Mouse (Mus musculus): ENCODE results near the gene Alkbh3. TPM values are rescaled to one million over a fixed set of nuclear protein-coding genes. Genes with fewer than 3 reads are reported as not detected.
A peak's percentile ranks its signal among the peaks of the same experiment; 100 is the strongest.

Gene Alkbh3
- polyA plus RNA-seq, 1 experiment from 2014 or later: 77.8 TPM

DNA sequence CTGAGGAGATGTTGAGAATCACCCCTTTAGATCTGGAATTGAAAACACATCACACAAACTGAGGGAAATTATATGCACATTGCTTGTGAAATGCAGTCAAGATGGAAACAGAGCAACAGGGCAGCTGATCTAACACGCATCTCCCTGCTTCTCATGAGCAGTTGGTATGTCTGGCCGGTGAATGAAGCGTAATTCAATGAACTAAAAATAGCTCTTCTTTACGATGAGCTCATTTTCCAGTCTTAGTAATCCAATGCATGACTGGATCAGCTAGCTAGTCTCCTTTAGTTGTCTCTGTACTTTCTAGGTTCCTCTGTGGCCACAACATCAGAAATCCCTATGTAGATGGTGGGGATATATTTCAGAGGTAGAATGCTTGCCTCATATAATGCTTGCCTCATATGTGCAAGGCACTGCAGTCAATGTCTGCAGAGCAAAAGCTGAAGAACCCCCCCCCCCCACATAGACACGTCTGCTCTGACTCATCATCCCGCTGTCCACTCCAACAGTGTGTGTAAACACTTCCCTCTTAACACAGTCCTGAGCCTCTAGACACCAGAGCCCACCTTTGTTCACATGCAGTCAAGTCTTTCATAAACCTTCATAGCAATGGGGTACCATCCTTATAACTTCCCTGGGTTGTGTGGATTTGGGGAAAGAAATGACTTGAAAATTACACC is 34.9 kb upstream of the Alkbh3 start:
- peaks cover 10% of the 10 kb centered on the region; the same call in 1 of the 2 replicates for H3K4me1 ChIP-seq (ENCODE audit: control insufficient read depth, insufficient read depth, low read length)
- no peak overlapping the region for H3K4me2 ChIP-seq (ENCODE audit: low read depth, low read length)
- H3K27ac ChIP-seq (ENCODE audit: low read length): no peak overlapping the region
- H3K4me3 ChIP-seq (ENCODE audit: low read length): no peak overlapping the region
- ATAC-seq: peak; percentile 32; the same call in 1 of the 2 replicates
- WGBS: 36% methylated on average over 6 of the region's 6 CpGs
- no peaks in the 10 kb centered on the region for H3K27me3 ChIP-seq (replicated peaks; ENCODE audit: control insufficient read depth, insufficient read depth, low read length)
- no peaks in the 10 kb centered on the region for H3K36me3 ChIP-seq (ENCODE audit: control insufficient read depth, insufficient read depth, low read length)
- no peak overlapping the region for H3K9ac ChIP-seq (ENCODE audit: low read depth, low read length)
- no peaks in the 10 kb centered on the region for H3K9me3 ChIP-seq (ENCODE audit: control insufficient read depth, low read length)

DNA sequence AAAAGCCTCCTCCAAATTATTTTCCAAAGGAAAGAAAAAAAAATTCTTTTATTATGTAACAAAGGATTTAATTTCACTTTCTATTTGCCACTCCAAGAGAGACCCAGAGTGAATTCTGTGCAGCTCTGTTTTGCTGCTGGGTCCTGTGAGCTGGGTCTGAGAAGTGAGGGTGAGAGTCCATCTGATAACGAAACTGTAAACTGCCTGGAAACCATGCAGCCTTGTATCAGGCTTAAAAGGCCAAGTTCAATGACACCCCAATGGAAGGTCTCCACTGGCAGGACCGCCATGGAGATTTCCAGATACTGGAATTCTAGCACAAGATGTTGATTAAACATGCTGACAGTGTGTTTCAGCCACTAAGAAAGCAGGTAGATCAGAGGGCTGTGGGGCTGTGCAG is 33.6 kb upstream of the Alkbh3 start:
- Histone ChIP-seq H3K36me3 (ENCODE audit: control insufficient read depth, insufficient read depth, low read length) (no peaks in the 10 kb centered on the region), H3K27me3 (replicated peaks; ENCODE audit: control insufficient read depth, insufficient read depth, low read length) (no peaks in the 10 kb centered on the region), H3K4me3 (ENCODE audit: low read length) (no peak overlapping the region), H3K4me1 (ENCODE audit: control insufficient read depth, insufficient read depth, low read length) (peaks cover 8% of the 10 kb centered on the region; the same call in 1 of the 2 replicates), H3K9me3 (ENCODE audit: control insufficient read depth, low read length) (no peaks in the 10 kb centered on the region), H3K9ac (ENCODE audit: low read depth, low read length) (no peak overlapping the region), H3K4me2 (ENCODE audit: low read depth, low read length) (no peak overlapping the region), H3K27ac (ENCODE audit: low read length) (no peak overlapping the region)
- ATAC-seq: peak; percentile 86
- WGBS: 73% methylated on average over 2 of the region's 2 CpGs

DNA sequence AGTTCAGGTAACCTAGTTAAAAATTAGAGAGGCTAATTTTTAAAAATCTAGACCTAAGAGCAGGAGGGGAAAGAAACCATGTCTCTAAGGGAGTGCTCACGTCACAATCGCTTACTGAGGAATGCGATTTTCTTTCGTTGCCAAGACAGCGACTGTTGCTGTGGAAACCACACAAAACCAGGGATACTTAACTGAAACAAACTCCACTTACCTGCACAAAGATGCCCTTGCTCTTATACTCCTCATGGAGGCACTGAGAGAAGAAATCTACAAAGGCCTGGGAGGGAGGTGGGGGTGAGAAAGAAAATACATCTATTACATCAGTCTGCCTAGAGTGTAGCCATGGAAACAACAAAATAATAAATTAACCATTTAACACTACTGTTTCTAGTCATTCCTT is 33.1 kb upstream of the Alkbh3 start:
- Histone ChIP-seq H3K36me3 (ENCODE audit: control insufficient read depth, insufficient read depth, low read length) (no peaks in the 10 kb centered on the region), H3K4me2 (ENCODE audit: low read depth, low read length) (no peak overlapping the region), H3K27ac (ENCODE audit: low read length) (no peak overlapping the region), H3K27me3 (replicated peaks; ENCODE audit: control insufficient read depth, insufficient read depth, low read length) (no peaks in the 10 kb centered on the region), H3K4me3 (ENCODE audit: low read length) (no peak overlapping the region), H3K4me1 (ENCODE audit: control insufficient read depth, insufficient read depth, low read length) (peaks cover 8% of the 10 kb centered on the region; the same call in 1 of the 2 replicates), H3K9me3 (ENCODE audit: control insufficient read depth, low read length) (no peaks in the 10 kb centered on the region), H3K9ac (ENCODE audit: low read depth, low read length) (no peak overlapping the region)
- 52% methylated on average over 5 of the region's 5 CpGs for WGBS
- no peak for ATAC-seq

DNA sequence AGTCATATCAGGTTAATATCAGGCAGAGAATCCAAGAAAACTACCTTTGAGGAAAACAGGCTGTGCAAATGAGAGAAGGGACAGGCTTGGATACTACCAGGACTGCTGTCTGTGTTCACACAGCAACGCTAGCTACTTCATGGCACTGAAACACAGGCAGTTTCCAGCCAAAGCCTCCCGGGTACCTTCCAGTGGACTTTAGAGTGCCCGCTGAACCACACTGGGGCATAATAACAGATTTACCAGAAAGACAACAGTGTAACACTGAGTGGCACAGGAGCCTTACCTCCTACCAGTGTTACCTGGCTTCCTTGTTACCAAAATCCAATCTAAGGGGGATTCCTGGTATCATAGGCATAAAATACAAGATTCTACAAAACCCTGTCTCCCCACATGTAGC is 31.9 kb upstream of the Alkbh3 start:
- H3K4me2 ChIP-seq (ENCODE audit: low read depth, low read length): no peak overlapping the region
- H3K36me3 ChIP-seq (ENCODE audit: control insufficient read depth, insufficient read depth, low read length): no peaks in the 10 kb centered on the region
- ATAC-seq: no peak
- no peak overlapping the region for H3K27ac ChIP-seq (ENCODE audit: low read length)
- H3K4me1 ChIP-seq (ENCODE audit: control insufficient read depth, insufficient read depth, low read length): peaks cover 8% of the 10 kb centered on the region; the same call in 1 of the 2 replicates
- no peak overlapping the region for H3K4me3 ChIP-seq (ENCODE audit: low read length)
- no peak overlapping the region for H3K9ac ChIP-seq (ENCODE audit: low read depth, low read length)
- H3K27me3 ChIP-seq (replicated peaks; ENCODE audit: control insufficient read depth, insufficient read depth, low read length): no peaks in the 10 kb centered on the region
- no peaks in the 10 kb centered on the region for H3K9me3 ChIP-seq (ENCODE audit: control insufficient read depth, low read length)
- 95% methylated on average over 3 of the region's 3 CpGs for WGBS

DNA sequence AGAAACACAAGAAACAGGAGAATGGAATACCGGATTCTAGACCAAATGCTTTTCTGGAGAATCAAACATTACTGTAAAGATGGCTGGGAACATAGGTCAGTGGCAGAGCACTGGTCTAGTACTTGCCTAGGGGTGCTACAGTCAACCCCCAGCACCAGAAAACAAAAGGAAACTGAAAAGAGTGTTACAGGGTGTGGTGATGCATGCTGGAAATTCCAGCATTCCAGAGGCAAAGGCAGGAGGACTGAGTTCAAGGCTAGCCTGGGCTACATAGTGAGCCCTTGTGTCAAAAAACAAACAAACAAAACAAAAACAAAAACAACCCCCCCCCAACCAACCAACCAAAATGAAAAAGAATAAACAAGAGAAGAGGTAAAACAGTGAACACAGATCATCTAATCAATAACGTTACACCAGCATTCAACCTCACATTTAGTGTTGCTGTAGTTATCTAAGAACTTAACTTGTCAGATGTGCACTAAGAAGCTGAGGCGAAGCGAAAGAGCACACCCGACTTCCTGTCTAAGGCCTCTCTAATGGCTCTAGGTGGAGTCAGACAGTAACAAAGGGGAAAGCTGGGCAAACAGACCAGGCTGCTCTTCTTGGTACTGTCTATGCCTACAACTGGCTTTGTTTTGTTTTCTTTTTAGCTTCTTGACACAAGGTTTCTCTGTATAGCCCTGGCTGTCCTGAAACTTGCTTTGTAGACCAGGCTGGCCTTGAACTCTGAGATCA is 30.0 kb upstream of the Alkbh3 start:
- H3K9ac ChIP-seq (ENCODE audit: low read depth, low read length): no peak overlapping the region
- H3K9me3 ChIP-seq (ENCODE audit: control insufficient read depth, low read length): no peaks in the 10 kb centered on the region
- H3K27me3 ChIP-seq (replicated peaks; ENCODE audit: control insufficient read depth, insufficient read depth, low read length): no peaks in the 10 kb centered on the region
- no peak overlapping the region for H3K4me3 ChIP-seq (ENCODE audit: low read length)
- no peak overlapping the region for H3K27ac ChIP-seq (ENCODE audit: low read length)
- WGBS: 83% methylated on average over 5 of the region's 5 CpGs
- H3K4me2 ChIP-seq (ENCODE audit: low read depth, low read length): no peak overlapping the region
- no peak for ATAC-seq
- no peaks in the 10 kb centered on the region for H3K36me3 ChIP-seq (ENCODE audit: control insufficient read depth, insufficient read depth, low read length)
- peaks cover 5% of the 10 kb centered on the region; the same call in 1 of the 2 replicates for H3K4me1 ChIP-seq (ENCODE audit: control insufficient read depth, insufficient read depth, low read length)

DNA sequence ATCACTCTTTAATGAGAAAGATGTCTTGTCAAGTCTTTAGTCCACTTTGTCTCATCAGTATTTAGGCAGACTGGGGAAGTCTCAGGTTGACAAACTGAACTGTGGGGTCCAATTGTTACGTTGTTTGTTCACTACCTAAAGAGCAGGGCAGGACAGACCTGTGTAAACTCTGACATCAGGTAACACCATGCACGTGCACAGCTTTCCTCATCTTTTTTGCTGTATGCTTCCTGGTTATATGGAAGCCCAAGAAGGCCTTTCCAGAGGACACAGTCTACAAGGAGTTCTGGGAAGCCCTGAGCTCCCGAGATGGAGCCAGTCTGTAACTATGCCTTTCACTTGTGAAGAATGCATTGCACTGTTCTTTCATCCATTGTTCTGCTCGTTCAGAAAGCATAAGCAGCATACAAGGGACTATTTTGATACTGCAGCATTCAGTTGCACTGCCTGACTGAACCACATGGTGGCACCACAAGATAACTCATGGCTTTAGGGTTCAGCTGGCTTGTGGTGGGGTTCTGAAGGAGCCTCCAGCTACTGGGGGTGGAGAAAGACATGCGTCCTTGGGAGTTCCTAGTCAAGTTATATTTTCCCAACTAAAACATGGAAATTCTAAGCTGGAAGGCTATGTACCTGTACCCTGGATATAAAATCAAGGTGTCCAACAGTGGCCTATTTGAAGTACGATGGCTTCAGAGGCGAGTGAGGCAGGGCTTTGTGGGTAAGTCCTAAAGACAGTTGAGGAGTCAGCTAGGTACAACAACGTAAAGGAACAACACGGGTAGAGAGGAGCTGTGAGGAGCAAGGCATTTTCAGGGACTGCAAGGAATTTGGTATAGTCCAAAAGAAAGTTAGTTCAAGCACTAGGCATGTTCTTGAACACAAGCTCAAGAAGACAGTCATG is 25.1 kb upstream of the Alkbh3 start:
- Histone ChIP-seq H3K4me2 (ENCODE audit: low read depth, low read length) (no peak overlapping the region), H3K27me3 (replicated peaks; ENCODE audit: control insufficient read depth, insufficient read depth, low read length) (no peaks in the 10 kb centered on the region), H3K36me3 (ENCODE audit: control insufficient read depth, insufficient read depth, low read length) (no peaks in the 10 kb centered on the region), H3K9ac (ENCODE audit: low read depth, low read length) (no peak overlapping the region), H3K4me1 (ENCODE audit: control insufficient read depth, insufficient read depth, low read length) (no peaks in the 10 kb centered on the region), H3K4me3 (ENCODE audit: low read length) (no peak overlapping the region), H3K27ac (ENCODE audit: low read length) (no peak overlapping the region), H3K9me3 (ENCODE audit: control insufficient read depth, low read length) (no peaks in the 10 kb centered on the region)
- ATAC-seq: peak; percentile 50; the same call in 1 of the 2 replicates
- WGBS: 69% methylated on average over 9 of the region's 9 CpGs

DNA sequence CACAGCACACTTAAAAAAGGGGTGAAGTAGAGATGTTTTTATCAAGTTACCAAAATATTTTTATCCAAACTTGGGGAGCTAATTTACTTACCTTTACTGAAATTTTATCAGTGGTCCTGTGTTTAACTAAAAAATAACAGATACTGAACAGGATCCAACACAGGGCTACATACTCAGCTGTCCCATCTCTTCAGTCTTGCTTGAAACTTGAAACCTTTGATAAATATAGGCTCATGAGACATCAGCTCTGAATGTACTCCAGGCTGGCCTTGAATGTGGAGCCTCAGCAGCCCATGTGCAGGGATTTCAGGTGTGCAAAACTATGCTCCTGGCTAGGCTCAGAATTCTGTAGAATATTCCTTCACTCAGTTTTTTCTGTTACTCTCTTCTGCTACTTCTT is 20.0 kb upstream of the Alkbh3 start:
- H3K4me2 ChIP-seq (ENCODE audit: low read depth, low read length): no peak overlapping the region
- ATAC-seq: no peak

DNA sequence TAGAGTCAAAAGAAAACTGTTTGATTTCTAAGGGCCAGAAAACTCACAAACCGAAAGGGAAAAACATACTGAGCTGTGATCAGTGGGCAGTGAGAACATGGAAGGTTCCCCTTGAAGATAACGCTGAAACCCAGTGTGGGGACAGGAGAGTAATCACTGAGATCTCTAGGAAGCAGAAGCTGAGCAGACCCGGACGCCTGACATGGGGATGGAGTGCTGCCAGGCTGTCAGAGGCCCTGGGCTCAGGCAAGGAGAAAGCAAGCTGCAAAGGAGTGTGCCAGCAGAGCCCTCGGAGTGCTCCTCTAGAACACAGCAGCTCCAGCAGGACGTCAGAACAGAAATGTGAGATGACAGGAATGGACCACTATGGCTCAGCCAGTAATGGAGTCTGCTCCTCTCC is 14.0 kb upstream of the Alkbh3 start:
- Histone ChIP-seq H3K4me1 (ENCODE audit: control insufficient read depth, insufficient read depth, low read length) (no peaks in the 10 kb centered on the region), H3K9me3 (ENCODE audit: control insufficient read depth, low read length) (no peaks in the 10 kb centered on the region), H3K27me3 (replicated peaks; ENCODE audit: control insufficient read depth, insufficient read depth, low read length) (no peaks in the 10 kb centered on the region), H3K4me3 (ENCODE audit: low read length) (no peak overlapping the region), H3K36me3 (ENCODE audit: control insufficient read depth, insufficient read depth, low read length) (no peaks in the 10 kb centered on the region), H3K27ac (ENCODE audit: low read length) (no peak overlapping the region), H3K9ac (ENCODE audit: low read depth, low read length) (no peak overlapping the region), H3K4me2 (ENCODE audit: low read depth, low read length) (no peak overlapping the region)
- 53% methylated on average over 6 of the region's 6 CpGs for WGBS
- ATAC-seq: no peak

More for the DNA sequence above, 20.0 kb upstream of the Alkbh3 start:
- H3K9me3 ChIP-seq (ENCODE audit: control insufficient read depth, low read length): no peaks in the 10 kb centered on the region
- no peak overlapping the region for H3K4me3 ChIP-seq (ENCODE audit: low read length)
- H3K9ac ChIP-seq (ENCODE audit: low read depth, low read length): no peak overlapping the region
- no peaks in the 10 kb centered on the region for H3K4me1 ChIP-seq (ENCODE audit: control insufficient read depth, insufficient read depth, low read length)
- H3K27me3 ChIP-seq (replicated peaks; ENCODE audit: control insufficient read depth, insufficient read depth, low read length): no peaks in the 10 kb centered on the region
- H3K27ac ChIP-seq (ENCODE audit: low read length): no peak overlapping the region
- no peaks in the 10 kb centered on the region for H3K36me3 ChIP-seq (ENCODE audit: control insufficient read depth, insufficient read depth, low read length)

DNA sequence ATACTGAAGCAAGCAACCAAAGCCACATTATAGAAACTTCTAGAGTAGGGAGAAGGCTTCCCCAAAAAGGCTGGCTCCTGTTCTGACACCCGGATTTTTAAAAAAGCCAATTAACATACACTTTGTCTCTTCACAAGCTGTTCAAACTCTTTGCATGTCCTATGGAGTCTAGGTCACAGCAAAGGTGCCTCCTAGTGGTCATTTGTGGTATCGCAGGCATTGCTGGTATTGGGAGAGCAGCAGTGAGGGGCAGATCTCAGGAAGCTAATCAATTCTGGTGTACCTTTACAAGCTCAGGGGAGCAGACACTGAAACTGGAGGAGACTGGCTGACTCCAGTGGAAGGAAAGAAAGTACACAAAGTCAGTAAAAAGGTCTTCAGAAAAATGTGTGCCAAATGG is 8.3 kb downstream of the Alkbh3 start:
- Histone ChIP-seq H3K4me3 (ENCODE audit: low read length) (no peak overlapping the region), H3K9me3 (ENCODE audit: control insufficient read depth, low read length) (no peaks in the 10 kb centered on the region), H3K36me3 (ENCODE audit: control insufficient read depth, insufficient read depth, low read length) (peaks cover 16% of the 10 kb centered on the region), H3K4me1 (ENCODE audit: control insufficient read depth, insufficient read depth, low read length) (no peaks in the 10 kb centered on the region), H3K9ac (ENCODE audit: low read depth, low read length) (no peak overlapping the region), H3K27me3 (replicated peaks; ENCODE audit: control insufficient read depth, insufficient read depth, low read length) (no peaks in the 10 kb centered on the region), H3K4me2 (ENCODE audit: low read depth, low read length) (no peak overlapping the region), H3K27ac (ENCODE audit: low read length) (no peak overlapping the region)
- 8% methylated on average over 2 of the region's 2 CpGs for WGBS
- 0 out of 2 replicates have a peak, but pooled peaks have one; percentile 52 for ATAC-seq

Measured in intestine, embryonic 16.5 days (tissue).